Mouse (Mus musculus) heart, adult 2 months (tissue): Measurements from ENCODE around the gene Stat5a. TPM values are rescaled to one million over a fixed set of nuclear protein-coding genes. Genes with fewer than 3 reads are reported as not detected.

Experiments
- DNase-seq, 2 experiments: peaks; one replicate each; pipeline ENCODE4 v3.0.0; 2021
- H3K27ac ChIP-seq: fragments of 200-600 bp; 2 replicates; pipeline ENCODE4 v1.8.1; 2022
- H3K27me3 ChIP-seq: fragments of 200-500 bp; 2 replicates; pipeline ENCODE4 v1.6.1; 2012; ENCODE audit warnings: mild to moderate bottlenecking, low read length, inconsistent platforms, mixed read lengths; ENCODE audit not compliant: control insufficient read depth, insufficient read depth
- H3K36me3 ChIP-seq: fragments of 200-500 bp; 2 replicates; pipeline ENCODE4 v1.6.1; 2012; ENCODE audit warnings: low read length, inconsistent platforms; ENCODE audit not compliant: control insufficient read depth, insufficient read depth
- H3K4me1 ChIP-seq: fragments of 200-500 bp; 2 replicates; pipeline ENCODE4 v1.6.1; 2011; ENCODE audit warnings: low read length; ENCODE audit not compliant: control insufficient read depth, insufficient read depth
- H3K4me3 ChIP-seq: fragments of 200-600 bp; 2 replicates; pipeline ENCODE4 v1.8.1; 2022
- H3K79me2 ChIP-seq: fragments of 200-500 bp; replicated peaks from 2 replicates; pipeline ENCODE4 v1.6.1; 2012; ENCODE audit warnings: mild to moderate bottlenecking, inconsistent platforms, low read length, moderate library complexity, mixed read lengths; ENCODE audit not compliant: control insufficient read depth, insufficient read depth
- H3K9ac ChIP-seq: fragments of 200-500 bp; 2 replicates; pipeline ENCODE4 v1.6.1; 2012; ENCODE audit warnings: low read depth, mild to moderate bottlenecking, control low read depth, inconsistent platforms, low read length, mixed read lengths
- CTCF ChIP-seq: fragments of 200-600 bp; IDR thresholded peaks from 2 replicates; pipeline ENCODE4 v1.8.1; 2022; ENCODE audit warnings: antibody characterized with exemption, mild to moderate bottlenecking, moderate library complexity
- EP300 ChIP-seq: fragments of 200-500 bp; IDR thresholded peaks from 2 replicates; pipeline ENCODE4 v1.6.1; 2011; ENCODE audit warnings: low read depth, low read length, control low read depth; ENCODE audit not compliant: insufficient read depth
- POLR2A ChIP-seq: fragments of 200-500 bp; IDR thresholded peaks from 2 replicates; pipeline ENCODE4 v1.6.1; 2011; ENCODE audit warnings: mild to moderate bottlenecking, low read depth, low read length, control low read depth; ENCODE audit not compliant: insufficient read depth
- WGBS: fragments of 180-500 bp; shearing (Covaris S2); methylation state at CpG from one replicate; pipeline ENCODE4 v1.1.7; 2018; 5-methylcytosine and 5-hydroxymethylcytosine counted together
- intact Hi-C: fragments of 180-260 bp; cut with DNase I; formaldehyde crosslinking; loops from one replicate; pipeline ENCODE4 v1.15.1; 2025
- polyA plus RNA-seq: library from polyadenylated mRNA; depleted of rRNA; stranded (reverse); fragments of >200 nt; gene quantifications from 2 replicates; pipeline ENCODE4 v1.2.3, GENCODE M21; 2012
- total RNA-seq, 2 experiments: library from RNA; stranded (reverse); gene quantifications; 2 replicates each; pipeline ENCODE4 v1.2.3; 2021

Stat5a gene
- total and polyA plus RNA-seq, 3 experiments = 20.3 to 24.3 (median 22.3) TPM

- no peaks in the 10 kb centered on the region for H3K27me3 ChIP-seq
- H3K4me3 ChIP-seq = no peak overlapping the region
- peaks cover 5% of the 10 kb centered on the region for H3K36me3 ChIP-seq
- TF ChIP-seq CTCF = no peak
- no peak overlapping the region for H3K9ac ChIP-seq
- WGBS = 80% methylated on average over 16 of the region's 16 CpGs
- H3K79me2 ChIP-seq = no peaks in the 10 kb centered on the region
- intact Hi-C loops = no loop called here
- no peak for DNase-seq
- H3K27ac ChIP-seq = no peak overlapping the region
- H3K4me1 ChIP-seq = peaks cover 2% of the 10 kb centered on the region
These were observed 39.5 kb downstream of the Stat5a start for GRCm38 (mm10) chr11:100898441-100899199.

- intact Hi-C loops = no loop called here
- DNase-seq = no peak
These were observed 45.6 kb downstream of the Stat5a start for GRCm38 (mm10) chr11:100904580-100905351.

DNA sequence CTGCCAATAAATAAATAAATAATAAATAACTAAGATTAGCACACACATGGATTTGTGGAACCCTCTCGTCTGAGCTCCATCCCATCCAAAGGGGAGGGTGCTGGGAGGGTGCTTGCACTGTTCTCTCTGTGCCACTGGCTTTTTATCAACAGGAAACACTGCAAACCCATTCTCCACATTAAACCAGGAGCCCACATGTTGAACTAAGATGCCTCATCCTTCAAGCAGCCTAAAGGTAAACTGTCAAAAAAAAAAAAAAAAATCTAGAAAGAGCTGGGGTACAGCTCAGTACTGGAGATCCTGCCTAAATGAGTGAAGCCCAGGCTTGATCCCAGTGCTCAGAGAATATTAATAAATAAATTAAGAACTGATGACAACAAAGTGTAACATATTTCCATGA is 46.8 kb downstream of the Stat5a start:
- intact Hi-C loops = no loop called here
- no peaks in the 10 kb centered on the region for H3K27me3 ChIP-seq
- no peak overlapping the region for H3K9ac ChIP-seq
- no peaks in the 10 kb centered on the region for H3K4me1 ChIP-seq
- 50% methylated on average over 1 of the region's 1 CpGs for WGBS
- H3K27ac ChIP-seq = no peak overlapping the region
- no peak overlapping the region for H3K4me3 ChIP-seq
- TF ChIP-seq EP300 (no peak), CTCF (no peak), POLR2A (no peak)
- H3K36me3 ChIP-seq = no peaks in the 10 kb centered on the region; the same call in none of the 2 replicates
- no peak for DNase-seq
- H3K79me2 ChIP-seq = no peaks in the 10 kb centered on the region

More at GRCm38 (mm10) chr11:100904580-100905351, 45.6 kb downstream of the Stat5a start:
- Histone ChIP-seq H3K4me3 (no peak overlapping the region), H3K27ac (no peak overlapping the region), H3K27me3 (no peaks in the 10 kb centered on the region), H3K4me1 (no peaks in the 10 kb centered on the region), H3K9ac (no peak overlapping the region), H3K79me2 (no peaks in the 10 kb centered on the region), H3K36me3 (no peaks in the 10 kb centered on the region; the same call in 1 of the 2 replicates)
- no peak for TF ChIP-seq POLR2A
- no peak for TF ChIP-seq EP300
- no peak for TF ChIP-seq CTCF
- 64% methylated on average over 19 of the region's 20 CpGs for WGBS

GRCm38 (mm10) chr11:100906885-100907284 is 47.7 kb downstream of the Stat5a start:
- 65% methylated on average over 4 of the region's 4 CpGs for WGBS
- Histone ChIP-seq H3K9ac (no peak overlapping the region), H3K36me3 (no peaks in the 10 kb centered on the region; the same call in none of the 2 replicates), H3K4me3 (no peak overlapping the region), H3K79me2 (peaks cover 2% of the 10 kb centered on the region), H3K4me1 (no peaks in the 10 kb centered on the region), H3K27ac (no peak overlapping the region), H3K27me3 (no peaks in the 10 kb centered on the region)
- intact Hi-C loops = no loop called here
- TF ChIP-seq POLR2A (no peak), EP300 (no peak), CTCF (no peak)
- DNase-seq = no peak

- Histone ChIP-seq H3K27ac (no peak overlapping the region), H3K4me3 (no peak overlapping the region), H3K27me3 (no peaks in the 10 kb centered on the region), H3K4me1 (peaks cover 5% of the 10 kb centered on the region), H3K36me3 (peaks cover 3% of the 10 kb centered on the region), H3K9ac (no peak overlapping the region), H3K79me2 (peaks cover 3% of the 10 kb centered on the region)
- no peak for TF ChIP-seq POLR2A
- TF ChIP-seq EP300 = no peak
- TF ChIP-seq CTCF = no peak
- WGBS = 67% methylated on average over 2 of the region's 2 CpGs
- intact Hi-C loops = no loop called here
- no peak for DNase-seq
These were observed 49.0 kb downstream of the Stat5a start for GRCm38 (mm10) chr11:100908112-100908511.

DNA sequence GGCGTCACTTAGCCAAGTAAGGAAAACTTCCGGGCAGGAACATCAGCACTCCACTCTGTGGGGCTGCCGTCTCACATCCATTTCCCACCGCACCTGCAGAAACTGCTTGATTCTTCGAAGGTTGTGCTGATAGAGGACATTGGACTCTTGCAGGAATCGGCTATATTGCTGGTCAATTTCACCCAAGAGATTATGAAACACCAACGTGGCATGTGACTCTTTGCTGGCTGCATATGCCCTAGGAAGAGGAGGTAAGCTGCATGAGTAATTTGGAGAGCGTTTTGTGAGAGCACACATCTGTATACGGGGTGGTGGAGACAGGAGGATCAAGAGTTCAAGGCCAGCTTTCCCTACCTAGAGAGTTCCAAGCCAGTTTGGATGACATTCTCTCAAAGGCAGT is 49.4 kb downstream of the Stat5a start:
- Histone ChIP-seq H3K79me2 (peaks cover 3% of the 10 kb centered on the region), H3K27me3 (no peaks in the 10 kb centered on the region), H3K4me1 (peaks cover 8% of the 10 kb centered on the region), H3K4me3 (no peak overlapping the region), H3K36me3 (peaks cover 6% of the 10 kb centered on the region), H3K27ac (no peak overlapping the region), H3K9ac (no peak overlapping the region)
- WGBS = 86% methylated on average over 9 of the region's 9 CpGs
- TF ChIP-seq EP300 (no peak), CTCF (no peak), POLR2A (no peak)
- intact Hi-C loops = no loop called here
- no peak for DNase-seq
